Mouse (Mus musculus) midbrain, postnatal 0 days (tissue): ENCODE data around the gene Ipmk. TPM values are rescaled to one million over a fixed set of nuclear protein-coding genes. Genes with fewer than 3 reads are reported as not detected.

Experiments
- ATAC-seq: fragments of 200-750 bp; cut with Nextera tagmentation; 2 replicates; pipeline ENCODE4 v1.8.0; 2017; ENCODE audit warnings: moderate number of reproducible peaks, mild to moderate bottlenecking, moderate TSS enrichment, moderate library complexity; ENCODE audit not compliant: low FRiP score
- DNase-seq: peaks from one replicate; pipeline ENCODE4 v3.0.0-alpha.2; 2015; ENCODE audit warnings: low spot score
- H3K27ac ChIP-seq: fragments of 300-500 bp; sonication (generic); 2 replicates; pipeline ENCODE4 v1.5.1; 2014; ENCODE audit warnings: low read depth, mild to moderate bottlenecking, low read length, mixed read lengths
- H3K27me3 ChIP-seq: fragments of 300-500 bp; sonication (generic); 2 replicates; pipeline ENCODE4 v1.6.1; 2014; ENCODE audit warnings: low read length, control low read depth, mixed read lengths; ENCODE audit not compliant: insufficient read depth
- H3K36me3 ChIP-seq: fragments of 300-500 bp; sonication (generic); 2 replicates; pipeline ENCODE4 v1.6.1; 2014; ENCODE audit warnings: low read length, control low read depth, mixed read lengths; ENCODE audit not compliant: insufficient read depth
- H3K4me1 ChIP-seq: fragments of 300-500 bp; sonication (generic); 2 replicates; pipeline ENCODE4 v1.6.1; 2014; ENCODE audit warnings: mild to moderate bottlenecking, control low read depth, antibody characterized with exemption, low read length, mixed read lengths; ENCODE audit not compliant: insufficient read depth
- H3K4me2 ChIP-seq: fragments of 300-500 bp; sonication (generic); 2 replicates; pipeline ENCODE4 v1.6.1; 2014; ENCODE audit warnings: low read depth, mild to moderate bottlenecking, low read length, mixed read lengths; ENCODE audit not compliant: poor library complexity, severe bottlenecking
- H3K4me3 ChIP-seq: fragments of 300-500 bp; sonication (generic); 2 replicates; pipeline ENCODE4 v1.5.1; 2014; ENCODE audit warnings: low read depth, mild to moderate bottlenecking, low read length, moderate library complexity
- H3K9ac ChIP-seq: fragments of 300-500 bp; sonication (generic); replicated peaks from 2 replicates; pipeline ENCODE4 v1.6.1; 2014; ENCODE audit warnings: mild to moderate bottlenecking, low read length, moderate library complexity, mixed read lengths; ENCODE audit not compliant: poor library complexity, severe bottlenecking
- H3K9me3 ChIP-seq: fragments of 300-500 bp; sonication (generic); 2 replicates; pipeline ENCODE4 v1.6.1; 2016; ENCODE audit warnings: low read length, control low read depth
- CTCF ChIP-seq: IDR thresholded peaks from 2 replicates; pipeline ENCODE4 v1.5.1; 2016; ENCODE audit warnings: antibody characterized with exemption, mild to moderate bottlenecking
- WGBS: fragments of 180-500 bp; shearing (Covaris S2); extraction: QIAGEN DNeasy Blood & Tissue Kit; methylation state at CpG from one replicate; pipeline ENCODE4 v1.1.7; 2014; 5-methylcytosine and 5-hydroxymethylcytosine counted together
- polyA plus RNA-seq: library from polyadenylated mRNA; unstranded; fragments of >200 nt; fragmentation: Nextera tagmentation; extraction: Ambion mirVana; gene quantifications from 2 replicates; pipeline ENCODE4 v1.2.1, GENCODE M21; 2015
- total RNA-seq: library from RNA; depleted of rRNA; stranded (reverse); fragments of >200 nt; gene quantifications from 2 replicates; pipeline ENCODE4 v1.2.3, GENCODE M21; 2014

Gene Ipmk
- total and polyA plus RNA-seq, 2 experiments from 2014 or later, result 14.6 to 21.7 TPM

DNA sequence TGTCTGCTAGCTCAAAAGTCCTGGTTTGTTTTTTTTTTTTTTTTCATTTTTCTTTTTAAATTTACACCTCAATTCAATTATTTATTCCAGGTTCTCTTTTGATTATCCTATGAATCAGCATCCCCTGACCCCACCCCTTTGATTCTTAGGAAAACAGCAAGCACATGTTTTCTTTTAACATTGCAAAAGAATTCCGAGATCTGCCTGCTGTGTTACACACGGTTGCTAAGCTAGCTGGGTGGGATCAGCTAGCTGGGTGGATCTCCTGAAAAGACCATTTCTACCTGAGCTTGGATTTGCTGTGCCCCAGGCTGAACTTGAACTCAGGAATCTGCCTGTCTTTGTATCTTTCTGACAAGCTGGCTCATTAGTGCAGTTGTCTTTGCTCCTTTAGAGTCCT is 1.5 kb upstream of the Ipmk start:
- TF ChIP-seq CTCF, result no peak
- DNase-seq (no peak), ATAC-seq (no peak)
- Histone ChIP-seq H3K4me3 (no peak overlapping the region), H3K9ac (no peak overlapping the region), H3K4me2 (no peak overlapping the region), H3K9me3 (no peaks in the 10 kb centered on the region), H3K4me1 (peaks cover 15% of the 10 kb centered on the region), H3K27ac (no peak overlapping the region), H3K36me3 (0 out of 2 replicates have a peak, but pooled peaks cover 2% of the 10 kb centered on the region), H3K27me3 (no peaks in the 10 kb centered on the region)
- WGBS, result 56% methylated on average over 2 of the region's 2 CpGs

DNA sequence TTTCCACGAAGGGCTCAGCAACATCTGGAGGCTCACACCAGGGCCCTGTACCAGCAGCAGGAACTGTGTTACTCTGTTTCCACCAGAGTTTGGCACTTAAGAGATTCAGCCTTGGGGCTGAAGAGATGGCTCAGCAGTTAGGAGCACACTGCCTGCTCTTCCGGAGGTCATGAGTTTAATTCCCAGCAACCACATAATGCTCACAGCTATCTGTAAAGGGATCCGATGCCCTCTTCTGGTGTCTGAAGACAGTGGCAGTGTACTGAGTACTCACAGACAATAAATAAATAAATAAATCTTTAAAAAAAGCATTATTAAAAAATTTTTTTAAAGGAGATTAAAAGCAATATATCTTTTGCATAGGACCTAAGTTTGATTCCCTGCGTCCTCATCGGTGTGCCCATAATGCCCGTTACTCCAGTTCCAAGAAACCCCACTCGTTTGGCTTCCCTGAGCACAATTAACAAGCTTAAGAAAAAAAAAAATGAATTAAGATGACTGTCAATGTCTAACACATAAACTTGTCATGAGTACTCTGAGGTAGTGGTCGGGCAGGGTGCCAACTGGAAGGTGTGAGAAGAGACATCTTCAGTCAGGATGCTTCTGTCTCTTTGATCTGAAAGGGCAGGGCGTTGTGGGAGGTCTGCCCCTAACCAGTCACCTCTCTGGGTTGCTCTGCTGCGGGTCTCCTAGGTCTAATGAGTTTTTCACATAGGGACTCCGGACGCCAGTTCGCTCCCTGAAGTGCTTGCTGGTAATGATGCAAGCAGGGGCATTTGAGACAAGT is 648 bp upstream of the Ipmk start:
- Histone ChIP-seq H3K9me3 (no peaks in the 10 kb centered on the region), H3K27ac (peak overlapping the region; percentile 81), H3K4me2 (peak overlapping the region; percentile 88), H3K4me1 (peaks cover 15% of the 10 kb centered on the region), H3K36me3 (0 out of 2 replicates have a peak, but pooled peaks cover 2% of the 10 kb centered on the region), H3K4me3 (peak overlapping the region; percentile 87), H3K9ac (peak overlapping the region; percentile 86), H3K27me3 (no peaks in the 10 kb centered on the region)
- peak; percentile 41 for TF ChIP-seq CTCF
- 10% methylated on average over 13 of the region's 13 CpGs for WGBS
- DNase-seq (peak; percentile 24), ATAC-seq (no peak)

DNA sequence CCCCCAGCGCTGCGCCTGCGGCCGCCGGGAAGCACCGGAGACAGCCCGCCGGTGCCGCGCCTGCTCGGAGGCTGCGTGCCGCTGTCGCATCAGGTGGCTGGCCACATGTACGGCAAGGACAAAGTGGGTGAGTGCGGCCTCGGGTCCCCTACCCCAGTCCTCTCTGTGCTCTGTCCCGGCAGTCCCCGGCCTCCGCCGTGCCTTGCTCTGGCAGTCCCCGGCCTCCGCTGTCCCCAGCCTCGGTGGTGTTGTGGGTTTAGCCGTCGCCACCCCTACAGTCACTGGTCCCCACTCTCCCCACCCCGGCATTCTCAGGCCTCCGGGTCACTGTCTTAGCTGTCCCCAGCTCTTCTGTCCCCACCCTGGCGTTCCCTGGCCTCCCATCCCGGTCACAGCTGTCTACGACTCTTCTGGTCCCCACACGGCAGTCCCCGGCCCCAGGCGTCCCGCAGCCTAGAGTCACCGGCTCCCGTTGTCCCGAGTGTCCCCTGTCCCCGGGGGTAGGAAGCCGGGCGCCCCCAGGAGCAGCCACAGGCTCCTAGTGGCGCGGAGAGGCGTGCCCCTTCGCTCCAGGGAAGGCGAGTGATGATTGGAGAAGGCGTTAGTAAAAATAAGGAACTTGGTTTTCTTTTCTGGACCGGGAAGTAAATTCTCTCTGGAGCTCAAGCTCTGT is 537 bp downstream of the Ipmk start:
- no peak for TF ChIP-seq CTCF
- no peak for DNase-seq
- WGBS, result 0% methylated on average over 33 of the region's 48 CpGs
- Histone ChIP-seq H3K9ac (peak overlapping the region; percentile 86), H3K4me1 (peaks cover 15% of the 10 kb centered on the region), H3K9me3 (no peaks in the 10 kb centered on the region), H3K4me2 (peak overlapping the region; percentile 88), H3K27ac (peak overlapping the region; percentile 81), H3K27me3 (no peaks in the 10 kb centered on the region), H3K36me3 (0 out of 2 replicates have a peak, but pooled peaks cover 2% of the 10 kb centered on the region), H3K4me3 (peak overlapping the region; percentile 87)
- peak; percentile 73 for ATAC-seq

DNA sequence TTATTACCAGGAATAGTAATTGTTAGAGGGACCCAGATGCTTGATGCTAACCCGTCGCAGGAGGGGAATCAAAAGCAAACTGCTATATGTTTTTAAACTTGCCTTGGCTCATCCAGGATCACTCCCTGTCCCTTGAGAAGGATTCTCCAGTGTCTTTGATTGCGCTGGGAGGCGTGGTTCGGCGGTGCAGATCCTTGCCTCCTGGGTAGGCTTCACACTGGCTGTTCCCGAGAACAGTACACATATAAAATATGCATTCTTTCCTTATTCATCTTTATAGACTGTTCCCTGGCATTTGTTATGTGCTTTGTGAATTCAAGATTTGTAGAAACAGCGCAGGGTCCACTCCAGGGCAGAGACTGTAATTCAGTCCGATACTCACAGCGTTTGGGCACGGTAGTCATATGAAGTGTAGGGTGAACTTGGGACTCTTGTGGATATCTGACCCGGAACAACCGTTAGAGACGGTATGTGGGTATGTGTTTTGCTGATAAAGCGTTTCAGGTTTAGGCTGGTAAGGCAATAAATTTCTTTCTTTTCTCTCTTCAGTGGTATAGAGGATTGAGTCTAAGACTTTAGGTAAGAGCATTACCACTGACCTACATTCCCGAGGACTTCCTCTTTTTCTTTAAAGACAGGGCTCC is 1.2 kb downstream of the Ipmk start:
- ATAC-seq, result no peak
- H3K27ac ChIP-seq, result peak overlapping the region; percentile 81
- peak overlapping the region; percentile 88 for H3K4me2 ChIP-seq
- 0 out of 2 replicates have a peak, but pooled peaks cover 2% of the 10 kb centered on the region for H3K36me3 ChIP-seq
- no peaks in the 10 kb centered on the region for H3K9me3 ChIP-seq
- peaks cover 14% of the 10 kb centered on the region for H3K4me1 ChIP-seq
- DNase-seq, result no peak
- H3K4me3 ChIP-seq, result peak overlapping the region; percentile 87
- no peak for TF ChIP-seq CTCF
- peak overlapping the region; percentile 86 for H3K9ac ChIP-seq
- 19% methylated on average over 16 of the region's 16 CpGs for WGBS
- no peaks in the 10 kb centered on the region for H3K27me3 ChIP-seq

DNA sequence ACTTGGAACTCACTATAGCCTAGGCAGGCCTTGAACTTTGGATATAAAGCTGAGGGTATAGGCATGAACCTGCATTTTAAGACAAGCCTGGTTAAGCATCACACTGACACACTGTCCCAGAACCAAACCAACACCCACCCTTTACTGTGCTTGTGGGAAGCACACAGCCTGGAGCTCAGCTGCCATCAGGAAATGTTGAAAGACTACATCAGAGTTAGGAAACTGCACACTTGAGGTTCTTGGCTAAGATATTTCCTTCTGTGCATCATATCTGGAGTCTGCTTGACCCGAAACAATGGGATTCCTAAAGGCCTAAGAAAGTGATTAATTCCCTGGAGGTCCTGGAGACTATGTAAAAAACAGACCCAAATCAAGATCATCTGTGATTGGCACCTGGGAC is 1.7 kb downstream of the Ipmk start:
- H3K4me2 ChIP-seq, result peak overlapping the region; percentile 88
- H3K4me1 ChIP-seq, result peaks cover 10% of the 10 kb centered on the region
- no peak overlapping the region for H3K27ac ChIP-seq
- H3K9me3 ChIP-seq, result no peaks in the 10 kb centered on the region
- 0 out of 2 replicates have a peak, but pooled peaks cover 2% of the 10 kb centered on the region for H3K36me3 ChIP-seq
- no peak for TF ChIP-seq CTCF
- no peaks in the 10 kb centered on the region for H3K27me3 ChIP-seq
- WGBS, result 88% methylated on average over 1 of the region's 1 CpGs
- peak overlapping the region; percentile 86 for H3K9ac ChIP-seq
- no peak for ATAC-seq
- peak overlapping the region; percentile 87; the same call in 1 of the 2 replicates for H3K4me3 ChIP-seq
- no peak for DNase-seq
